Mouse (Mus musculus): ENCODE data around the gene Scd4. TPM values are rescaled to one million over a fixed set of nuclear protein-coding genes. Genes with fewer than 3 reads are reported as not detected.

Gene Scd4
- polyA plus RNA-seq, 1 experiment from 2014 or later, result 0.08 TPM

DNA sequence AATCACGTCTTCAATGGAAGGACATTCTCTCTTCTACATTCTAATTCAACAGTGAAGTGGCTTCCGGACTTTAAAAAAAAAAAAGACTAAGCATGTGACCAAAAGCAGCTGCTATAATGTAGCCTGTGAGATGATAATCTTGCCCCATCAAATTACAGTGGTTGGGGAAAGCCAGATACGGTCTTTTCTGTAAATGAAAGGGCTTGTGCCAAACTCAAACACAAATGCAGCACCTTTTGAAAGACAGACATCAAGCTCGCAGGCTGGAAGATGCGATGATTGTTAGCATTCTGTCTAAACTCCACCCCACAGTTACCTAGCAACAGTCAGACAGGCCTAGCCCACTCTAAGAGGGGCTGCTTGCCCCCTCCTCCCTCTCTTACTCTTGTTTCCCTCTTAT is 22.1 kb upstream of the Scd4 start:
- TF ChIP-seq CTCF (IDR thresholded peaks at IDR 0.05; ENCODE audit: low read depth) (no peak), EP300 (optimal IDR thresholded peaks at IDR 0.05) (no peak)
- DNase-seq (ENCODE audit: low spot score), result no peak

GRCm38 (mm10) chr19:44311306-44312006 is 21.4 kb upstream of the Scd4 start:
- Histone ChIP-seq H3K27me3 (ENCODE audit: control insufficient read depth, insufficient read depth, low read length) (no peaks in the 10 kb centered on the region), H3K27ac (replicated peaks) (no peak overlapping the region), H3K4me3 (ENCODE audit: low read depth, low read length) (no peak overlapping the region), H3K4me2 (replicated peaks; ENCODE audit: low read depth) (no peak overlapping the region), H3K9ac (ENCODE audit: low read length) (no peak overlapping the region), H3K4me1 (replicated peaks; ENCODE audit: control insufficient read depth, insufficient read depth) (no peaks in the 10 kb centered on the region; the same call in 1 of the 2 replicates), H3K9me3 (ENCODE audit: control insufficient read depth, low read length) (no peaks in the 10 kb centered on the region), H3K36me3 (ENCODE audit: control insufficient read depth, insufficient read depth, low read length) (peaks cover 8% of the 10 kb centered on the region; the same call in 1 of the 2 replicates)
- 62% methylated on average over 8 of the region's 8 CpGs for WGBS
- DNase-seq (ENCODE audit: low spot score), result no peak
- no peak for ATAC-seq (ENCODE audit: low FRiP score, low TSS enrichment)
- TF ChIP-seq EP300 (optimal IDR thresholded peaks at IDR 0.05) (no peak), CTCF (IDR thresholded peaks at IDR 0.05; ENCODE audit: low read depth) (no peak)

More for the DNA sequence above, 22.1 kb upstream of the Scd4 start:
- Histone ChIP-seq H3K36me3 (ENCODE audit: control insufficient read depth, insufficient read depth, low read length) (peaks cover 8% of the 10 kb centered on the region; the same call in 1 of the 2 replicates), H3K27me3 (ENCODE audit: control insufficient read depth, insufficient read depth, low read length) (no peaks in the 10 kb centered on the region), H3K27ac (replicated peaks) (no peak overlapping the region), H3K4me3 (ENCODE audit: low read depth, low read length) (no peak overlapping the region), H3K9ac (ENCODE audit: low read length) (no peak overlapping the region), H3K9me3 (ENCODE audit: control insufficient read depth, low read length) (no peaks in the 10 kb centered on the region), H3K4me1 (replicated peaks; ENCODE audit: control insufficient read depth, insufficient read depth) (no peaks in the 10 kb centered on the region; the same call in 1 of the 2 replicates), H3K4me2 (replicated peaks; ENCODE audit: low read depth) (no peak overlapping the region)
- ATAC-seq (ENCODE audit: low FRiP score, low TSS enrichment), result no peak
- 50% methylated on average over 5 of the region's 5 CpGs for WGBS

DNA sequence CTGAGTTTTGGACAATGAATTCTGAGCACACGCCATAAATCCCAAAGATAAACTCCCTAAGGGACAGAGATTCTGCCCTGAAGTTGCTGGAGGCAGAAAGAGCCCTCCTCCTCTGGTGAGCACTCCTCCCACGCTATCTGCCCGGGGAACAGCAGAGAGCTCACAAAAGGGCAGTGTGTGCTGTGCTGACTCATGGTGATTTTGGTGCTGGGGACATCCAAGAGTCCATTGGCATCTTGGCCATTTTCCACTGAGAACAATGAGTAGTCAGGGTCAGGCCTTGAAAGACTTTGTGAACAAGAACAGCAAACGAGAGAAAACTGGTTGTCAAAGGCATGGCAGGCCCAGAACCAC is 20.9 kb upstream of the Scd4 start:
- H3K27ac ChIP-seq (replicated peaks), result no peak overlapping the region
- no peaks in the 10 kb centered on the region for H3K27me3 ChIP-seq (ENCODE audit: control insufficient read depth, insufficient read depth, low read length)
- H3K4me2 ChIP-seq (replicated peaks; ENCODE audit: low read depth), result no peak overlapping the region
- WGBS, result 33% methylated on average over 4 of the region's 4 CpGs
- no peaks in the 10 kb centered on the region; the same call in 1 of the 2 replicates for H3K4me1 ChIP-seq (replicated peaks; ENCODE audit: control insufficient read depth, insufficient read depth)
- peaks cover 8% of the 10 kb centered on the region; the same call in 1 of the 2 replicates for H3K36me3 ChIP-seq (ENCODE audit: control insufficient read depth, insufficient read depth, low read length)
- H3K9ac ChIP-seq (ENCODE audit: low read length), result no peak overlapping the region
- no peaks in the 10 kb centered on the region for H3K9me3 ChIP-seq (ENCODE audit: control insufficient read depth, low read length)
- TF ChIP-seq EP300 (optimal IDR thresholded peaks at IDR 0.05) (no peak), CTCF (IDR thresholded peaks at IDR 0.05; ENCODE audit: low read depth) (no peak)
- ATAC-seq (ENCODE audit: low FRiP score, low TSS enrichment) (0 out of 2 replicates have a peak, but pooled peaks have one; percentile 19), DNase-seq (ENCODE audit: low spot score) (peak; percentile 34)
- H3K4me3 ChIP-seq (ENCODE audit: low read depth, low read length), result no peak overlapping the region

DNA sequence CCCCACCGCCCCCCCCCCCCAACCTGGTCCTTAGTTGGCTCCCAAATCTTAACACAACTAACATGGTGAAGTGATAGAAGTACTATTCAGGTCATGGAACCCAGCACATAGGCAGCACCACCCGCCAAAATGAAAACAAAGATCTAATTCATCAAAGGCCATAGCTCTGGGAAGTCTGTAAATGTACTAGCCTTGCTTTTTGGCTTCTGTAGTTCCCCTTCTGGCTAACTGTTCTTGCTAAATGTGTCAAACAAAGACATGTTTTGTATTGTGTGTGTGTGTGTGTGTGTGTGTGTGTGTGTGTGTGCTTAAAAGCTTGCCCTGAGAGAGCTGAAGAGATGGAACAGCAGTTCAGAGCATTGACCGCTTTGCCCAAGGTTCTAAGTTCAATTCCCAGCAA is 19.8 kb upstream of the Scd4 start:
- Histone ChIP-seq H3K9me3 (ENCODE audit: control insufficient read depth, low read length) (no peaks in the 10 kb centered on the region), H3K4me2 (replicated peaks; ENCODE audit: low read depth) (no peak overlapping the region), H3K27me3 (ENCODE audit: control insufficient read depth, insufficient read depth, low read length) (no peaks in the 10 kb centered on the region), H3K36me3 (ENCODE audit: control insufficient read depth, insufficient read depth, low read length) (peaks cover 2% of the 10 kb centered on the region; the same call in 1 of the 2 replicates), H3K9ac (ENCODE audit: low read length) (no peak overlapping the region), H3K27ac (replicated peaks) (no peak overlapping the region), H3K4me1 (replicated peaks; ENCODE audit: control insufficient read depth, insufficient read depth) (no peaks in the 10 kb centered on the region; the same call in 1 of the 2 replicates), H3K4me3 (ENCODE audit: low read depth, low read length) (no peak overlapping the region)
- WGBS, result 85% methylated on average over 3 of the region's 3 CpGs
- TF ChIP-seq CTCF (IDR thresholded peaks at IDR 0.05; ENCODE audit: low read depth) (no peak), EP300 (optimal IDR thresholded peaks at IDR 0.05) (no peak)
- no peak for ATAC-seq (ENCODE audit: low FRiP score, low TSS enrichment)
- DNase-seq (ENCODE audit: low spot score), result peak; percentile 9

DNA sequence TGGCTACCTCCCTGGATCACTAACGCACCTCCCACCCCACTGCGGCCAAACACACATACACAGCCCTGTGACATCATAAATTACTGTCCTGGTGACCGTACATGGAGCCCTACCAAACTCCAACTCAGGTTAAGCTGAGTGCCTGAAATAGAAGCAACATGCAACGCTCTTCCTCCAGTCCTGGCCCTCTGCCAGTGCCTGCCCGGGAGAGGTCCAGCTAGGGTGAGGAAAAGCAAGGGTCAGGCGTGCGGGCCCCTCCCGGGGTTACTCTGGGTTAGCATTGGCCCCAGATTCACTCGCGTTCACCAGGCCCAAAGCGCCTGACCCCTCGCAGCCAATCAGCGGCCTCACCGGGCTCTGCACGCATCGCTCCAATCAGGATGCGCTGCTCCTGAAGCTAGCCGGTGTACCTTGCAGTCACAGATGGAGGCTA is 18.5 kb upstream of the Scd4 start:
- H3K9ac ChIP-seq (ENCODE audit: low read length), result peak overlapping the region; percentile 67
- H3K27ac ChIP-seq (replicated peaks), result peak overlapping the region; percentile 88
- H3K4me2 ChIP-seq (replicated peaks; ENCODE audit: low read depth), result peak overlapping the region; percentile 70
- peak; percentile 88 for DNase-seq (ENCODE audit: low spot score)
- WGBS, result under 1% methylated on average over 18 of the region's 18 CpGs
- ATAC-seq (ENCODE audit: low FRiP score, low TSS enrichment), result peak; percentile 95
- no peaks in the 10 kb centered on the region for H3K9me3 ChIP-seq (ENCODE audit: control insufficient read depth, low read length)
- peak overlapping the region; percentile 51 for H3K4me3 ChIP-seq (ENCODE audit: low read depth, low read length)
- H3K27me3 ChIP-seq (ENCODE audit: control insufficient read depth, insufficient read depth, low read length), result no peaks in the 10 kb centered on the region
- no peaks in the 10 kb centered on the region; the same call in 1 of the 2 replicates for H3K4me1 ChIP-seq (replicated peaks; ENCODE audit: control insufficient read depth, insufficient read depth)
- H3K36me3 ChIP-seq (ENCODE audit: control insufficient read depth, insufficient read depth, low read length), result no peaks in the 10 kb centered on the region
- TF ChIP-seq EP300 (optimal IDR thresholded peaks at IDR 0.05) (no peak), CTCF (IDR thresholded peaks at IDR 0.05; ENCODE audit: low read depth) (no peak)

- TF ChIP-seq CTCF (IDR thresholded peaks at IDR 0.05; ENCODE audit: low read depth) (no peak), EP300 (optimal IDR thresholded peaks at IDR 0.05) (no peak)
- Histone ChIP-seq H3K27ac (replicated peaks) (peak overlapping the region; percentile 88), H3K9ac (ENCODE audit: low read length) (peak overlapping the region; percentile 67), H3K4me2 (replicated peaks; ENCODE audit: low read depth) (peak overlapping the region; percentile 70), H3K36me3 (ENCODE audit: control insufficient read depth, insufficient read depth, low read length) (no peaks in the 10 kb centered on the region), H3K4me1 (replicated peaks; ENCODE audit: control insufficient read depth, insufficient read depth) (no peaks in the 10 kb centered on the region; the same call in 1 of the 2 replicates), H3K9me3 (ENCODE audit: control insufficient read depth, low read length) (no peaks in the 10 kb centered on the region), H3K4me3 (ENCODE audit: low read depth, low read length) (peak overlapping the region; percentile 51), H3K27me3 (ENCODE audit: control insufficient read depth, insufficient read depth, low read length) (no peaks in the 10 kb centered on the region)
- peak; percentile 51 for DNase-seq (ENCODE audit: low spot score)
- ATAC-seq (ENCODE audit: low FRiP score, low TSS enrichment), result peak; percentile 77
- WGBS, result 1% methylated on average over 11 of the region's 11 CpGs
Measured at GRCm38 (mm10) chr19:44314871-44315414, 17.9 kb upstream of the Scd4 start.
